Mouse (Mus musculus): Measurements from ENCODE around the gene Mgst3.

- no peak for TF ChIP-seq CTCF (IDR thresholded peaks at IDR 0.05; ENCODE audit: extremely low read depth, insufficient read length, insufficient replicate concordance, low read depth, low read length)
- no peak for TF ChIP-seq POLR2A (IDR thresholded peaks at IDR 0.05; ENCODE audit: low read depth, low read length)
Measured at GRCm38 (mm10) chr1:167379751-167380150, 13.9 kb downstream of the Mgst3 start.
